Mouse (Mus musculus): ENCODE measurements around the gene Olfml3.

The Olfml3 gene

DNA sequence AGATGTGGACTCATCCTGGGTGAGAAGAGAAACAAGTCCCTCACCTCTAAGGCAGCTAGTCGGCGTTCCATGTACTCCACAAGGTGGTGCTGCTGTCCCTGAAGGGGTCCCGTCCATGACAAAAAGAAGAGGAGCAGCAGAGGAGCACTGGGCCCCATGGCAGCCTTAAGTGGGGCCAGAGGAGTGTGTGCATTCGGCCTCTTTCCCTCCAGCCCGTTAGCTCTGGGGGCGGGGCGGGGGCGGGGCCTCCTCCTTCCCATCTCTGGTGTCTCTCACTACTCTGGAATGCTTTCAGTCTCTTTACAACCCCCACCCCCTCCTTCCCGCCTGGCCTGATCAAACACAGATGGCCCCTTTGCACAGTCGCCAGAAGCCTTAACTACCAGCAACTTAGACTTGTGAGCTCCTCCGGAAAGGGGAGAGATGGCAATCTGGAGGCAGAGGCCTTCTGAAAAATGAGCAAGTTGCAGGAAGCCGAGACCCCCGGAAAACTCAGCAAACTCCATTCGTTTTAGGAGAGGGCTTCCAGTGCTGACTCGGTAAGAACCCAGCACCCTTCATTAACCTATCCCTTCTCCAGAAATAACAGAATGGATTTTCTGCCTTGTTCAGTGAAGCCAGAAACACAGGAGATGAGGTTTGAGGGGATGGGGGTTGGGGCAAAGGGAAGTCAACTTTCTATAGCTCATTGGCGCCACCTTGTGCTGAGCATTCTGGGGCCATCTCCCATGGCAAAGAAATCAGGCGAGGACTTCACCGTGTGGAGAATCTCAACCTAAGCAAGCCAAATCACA lies at the start of gene Olfml3:
TSS of gene Olfml3 (minus strand) at position 224 of the 794 bp plus-strand sequence.
- DNase-seq (ENCODE audit: low spot score in 2 of 2): peak; percentile 91 to 94

DNA sequence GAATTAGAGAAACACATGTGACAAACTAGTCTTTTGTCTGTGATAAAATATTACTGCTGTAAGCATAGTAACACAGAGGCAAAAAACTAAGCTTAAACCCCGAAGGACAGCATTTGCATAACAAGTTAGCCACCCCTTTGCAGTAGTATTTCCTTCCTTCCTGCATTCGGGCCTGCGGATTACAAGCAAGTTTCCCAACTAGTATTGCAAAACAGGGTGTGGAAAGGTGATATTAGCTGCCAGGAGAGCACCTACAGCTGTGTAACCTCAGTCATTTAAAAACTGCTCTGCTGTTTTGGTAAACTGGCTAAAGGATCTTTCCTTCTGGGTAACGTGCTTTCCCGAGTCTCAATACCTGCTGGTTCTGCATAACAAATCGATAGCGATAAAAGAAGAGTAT lies 49.4 kb upstream of the Olfml3 start:
- DNase-seq (ENCODE audit: low spot score in 2 of 2): no peak

DNA sequence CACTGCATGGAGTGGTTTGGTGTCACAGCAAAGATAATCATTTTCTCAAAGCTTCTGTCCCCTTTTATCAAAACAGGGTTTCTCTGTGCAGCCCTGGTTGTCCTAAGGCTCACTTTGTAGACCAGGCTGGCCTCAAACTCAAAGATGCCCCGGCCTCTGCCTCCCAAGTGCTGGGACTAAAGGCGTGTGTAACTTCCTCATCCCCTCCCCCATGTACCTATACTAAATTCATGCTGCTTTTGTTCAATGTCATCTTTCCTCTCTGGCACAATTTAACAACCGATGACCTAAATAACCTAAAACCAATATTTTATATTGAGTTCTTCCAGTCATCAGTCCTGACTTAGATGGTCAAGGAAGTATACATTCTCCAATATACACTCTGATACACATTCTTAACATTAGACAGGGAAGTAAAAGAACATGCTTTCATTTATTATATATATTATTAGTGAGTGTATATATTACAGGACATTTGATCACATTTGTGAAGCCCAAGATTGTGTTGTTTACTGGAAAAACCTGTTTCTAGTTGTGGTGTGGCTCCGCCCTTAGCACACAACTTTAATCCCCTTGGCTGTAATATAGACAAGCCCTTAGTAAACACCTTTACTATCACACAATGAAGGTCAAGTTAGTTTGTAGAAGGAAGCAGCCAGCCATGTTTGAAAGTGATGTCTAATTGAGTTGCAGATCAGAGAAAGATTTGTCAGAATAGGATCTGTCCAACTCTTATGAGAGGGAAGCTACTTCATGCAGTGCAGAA lies 45.2 kb upstream of the Olfml3 start:
- DNase-seq (ENCODE audit: low spot score in 2 of 2): no peak

DNA sequence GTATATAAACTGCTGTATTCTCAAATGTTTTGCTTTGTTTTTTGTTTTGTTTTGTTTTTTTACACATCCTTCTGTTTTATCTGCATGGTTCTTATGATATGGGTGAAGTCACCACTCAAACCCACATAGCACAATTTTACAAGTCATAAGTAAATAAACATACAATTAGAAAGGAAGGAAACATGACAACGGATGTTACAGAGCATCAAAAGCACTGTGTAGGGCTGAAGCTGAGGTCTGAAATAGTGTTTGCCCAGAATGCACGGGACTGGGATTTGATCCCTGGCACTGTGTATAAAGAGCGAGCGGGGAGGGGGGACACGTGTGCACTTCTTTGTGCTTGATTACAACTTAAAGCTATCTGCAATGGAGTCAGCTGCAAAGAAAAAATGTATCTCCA lies 43.0 kb upstream of the Olfml3 start:
- DNase-seq (ENCODE audit: low spot score in 2 of 2): no peak

DNA sequence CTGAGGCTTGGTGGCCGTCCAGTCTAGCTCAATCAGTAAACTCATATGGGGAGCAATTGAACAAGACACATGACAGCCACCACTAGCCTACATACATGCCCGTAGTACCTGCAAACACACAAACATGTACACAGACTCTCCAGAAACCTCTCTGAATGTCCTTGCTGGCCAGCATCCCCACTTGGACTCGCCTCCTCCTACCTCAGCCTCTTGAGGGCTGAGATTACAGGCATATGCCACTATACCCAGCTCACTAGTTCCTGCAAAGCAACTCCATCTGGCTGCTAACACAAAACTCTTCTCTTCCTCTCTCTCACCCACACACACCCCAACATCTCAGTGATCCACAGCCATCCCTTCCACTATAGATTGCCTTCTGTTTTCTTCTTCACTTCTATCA lies 42.5 kb upstream of the Olfml3 start:
- DNase-seq (ENCODE audit: low spot score in 2 of 2): no peak

DNA sequence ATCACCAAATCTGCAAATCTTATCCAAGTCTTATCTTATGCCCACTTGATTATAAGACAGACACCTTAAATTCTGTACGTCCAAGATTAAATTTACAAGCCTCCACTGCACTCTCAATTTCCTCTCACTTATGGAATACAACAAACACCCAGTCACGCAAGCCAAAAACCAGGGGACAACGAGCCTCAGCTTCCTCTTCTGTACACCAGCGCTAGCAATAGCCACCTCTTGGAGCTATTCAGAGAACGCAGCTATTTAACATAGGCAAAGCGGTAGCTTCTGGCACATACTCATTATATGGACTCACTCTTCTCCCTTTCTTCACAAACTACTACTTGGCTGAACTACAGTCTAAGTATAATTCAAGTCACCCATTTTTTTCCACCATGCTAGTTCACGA lies 41.4 kb upstream of the Olfml3 start:
- no peak for DNase-seq (ENCODE audit: low spot score in 2 of 2)

DNA sequence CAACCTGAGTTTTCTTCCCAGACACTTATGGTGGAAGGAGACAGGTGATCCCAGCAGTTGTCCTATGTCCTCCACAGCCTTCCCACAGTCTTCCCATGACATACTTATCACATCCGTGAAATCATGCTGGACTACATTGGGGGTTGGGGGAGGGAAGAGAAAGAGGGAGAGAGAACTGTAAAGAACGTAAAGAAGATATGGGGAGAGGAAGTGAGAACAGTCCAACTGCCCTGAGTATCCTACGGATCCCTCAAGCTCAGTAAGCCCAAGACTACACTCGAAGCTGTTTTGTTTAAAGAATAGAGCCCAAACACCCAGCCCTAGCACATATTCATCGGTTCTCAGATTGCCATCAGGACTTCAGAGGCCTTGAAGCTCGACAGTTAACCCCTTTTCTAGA lies 40.9 kb upstream of the Olfml3 start:
- no peak for DNase-seq (ENCODE audit: low spot score in 2 of 2)

DNA sequence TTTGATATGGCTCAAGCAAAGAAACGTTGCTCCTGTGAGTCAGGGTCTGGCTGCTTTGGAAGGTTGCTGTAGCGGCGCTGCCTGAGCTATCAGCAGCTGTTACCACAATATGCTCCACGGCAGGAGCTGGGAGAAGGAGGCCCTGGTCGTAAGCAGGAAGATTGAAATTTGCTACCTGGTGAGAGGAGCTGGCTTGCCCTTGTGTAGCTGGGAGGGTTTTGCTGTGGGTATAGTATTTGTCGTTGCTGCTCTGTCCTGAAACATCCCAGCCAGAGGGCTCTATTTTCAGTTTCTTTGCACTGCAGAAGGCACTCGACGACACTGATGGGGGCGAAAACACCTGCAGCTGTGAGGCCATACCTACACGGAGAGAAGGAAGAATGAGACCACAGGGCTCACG lies 40.1 kb upstream of the Olfml3 start:
- DNase-seq (ENCODE audit: low spot score in 2 of 2): no peak

DNA sequence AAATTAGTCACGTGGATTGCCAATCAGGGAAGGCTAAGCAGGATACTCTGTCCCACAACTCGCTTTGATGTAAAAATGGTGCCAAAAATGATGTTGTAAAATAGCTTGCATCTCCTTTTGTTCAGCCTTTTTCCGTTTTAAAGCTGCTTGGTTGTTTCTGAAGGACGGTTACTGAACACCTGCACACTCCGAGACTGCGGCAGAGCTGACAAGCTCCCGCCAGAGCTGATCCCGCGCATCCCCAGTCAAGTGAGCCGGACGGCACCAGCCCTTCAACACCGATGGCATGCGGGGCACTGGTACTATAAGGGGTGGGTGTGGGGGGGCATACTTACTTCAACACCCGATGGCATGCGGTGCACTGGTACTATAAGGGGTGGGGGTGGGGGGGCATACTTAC lies 36.2 kb upstream of the Olfml3 start:
- no peak for DNase-seq (ENCODE audit: low spot score in 2 of 2)

DNA sequence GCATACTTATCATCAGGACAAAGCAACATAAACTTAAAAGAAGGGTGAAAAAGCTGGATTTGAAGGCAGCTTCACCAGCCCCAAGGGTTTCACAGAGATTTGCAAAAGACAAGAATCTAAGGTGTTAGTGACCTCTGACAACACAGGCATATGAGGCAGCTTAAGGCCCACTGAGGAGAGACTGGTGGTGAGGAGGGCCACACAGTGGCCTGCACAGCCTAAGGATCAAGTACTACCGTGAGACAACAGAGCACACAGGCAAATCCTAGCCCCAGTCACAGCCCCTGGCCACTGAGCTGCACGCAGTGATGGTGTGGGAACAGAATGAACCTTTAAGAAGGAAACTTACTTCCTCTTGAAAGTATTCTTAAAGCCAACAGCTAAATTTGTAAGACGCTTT lies 35.7 kb upstream of the Olfml3 start:
- no peak for DNase-seq (ENCODE audit: low spot score in 2 of 2)

DNA sequence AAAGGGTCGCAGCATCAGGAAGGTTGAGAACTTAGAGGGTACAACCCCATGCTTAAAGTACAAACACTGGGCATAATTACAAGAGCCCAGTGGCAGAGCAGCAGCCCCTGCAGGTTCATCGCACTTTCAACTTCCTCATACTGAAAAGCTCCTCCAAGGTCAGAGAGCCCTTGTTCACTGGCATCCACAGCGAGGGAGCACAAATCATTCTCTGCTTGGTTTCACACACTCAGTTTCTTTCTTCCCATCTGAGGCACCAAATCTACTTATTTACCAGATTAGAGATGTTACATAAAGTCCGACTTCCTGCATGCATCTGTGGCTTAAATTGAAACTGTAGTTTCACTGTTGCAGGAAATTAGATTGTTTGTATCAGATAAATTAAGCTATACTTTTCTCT lies 35.0 kb upstream of the Olfml3 start:
- DNase-seq (ENCODE audit: low spot score in 2 of 2): no peak

DNA sequence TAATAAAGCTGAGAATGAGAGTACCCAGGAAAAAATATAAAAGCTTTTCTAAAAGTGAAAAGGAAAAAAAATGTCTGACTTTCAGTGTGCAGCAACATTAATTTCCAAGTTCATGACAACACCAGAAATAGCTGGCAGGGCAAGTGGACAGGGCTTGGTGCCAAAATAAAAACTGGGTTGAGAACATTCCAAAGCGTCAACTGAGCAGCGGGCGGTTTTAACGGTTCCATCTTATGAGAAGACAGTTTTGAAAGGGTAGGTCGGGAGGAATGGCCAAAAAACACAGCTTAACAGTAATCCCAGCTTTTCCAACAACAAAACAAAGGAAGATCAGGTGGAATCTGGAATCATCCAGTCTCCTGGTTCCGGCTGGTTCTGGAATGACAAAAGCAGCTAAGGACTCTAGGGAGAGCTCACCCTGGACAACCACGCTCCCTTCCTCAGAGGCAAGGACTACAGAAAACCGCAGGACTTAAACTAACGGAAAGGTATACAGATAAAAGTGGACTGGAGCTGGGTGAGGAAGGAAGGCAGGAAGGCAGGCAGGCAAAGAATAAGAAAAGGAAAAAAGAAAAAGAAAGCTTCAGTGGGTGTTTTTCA lies 33.8 kb upstream of the Olfml3 start:
- peak in 1 of 2 experiments; percentile 33 for DNase-seq (ENCODE audit: low spot score in 2 of 2)

DNA sequence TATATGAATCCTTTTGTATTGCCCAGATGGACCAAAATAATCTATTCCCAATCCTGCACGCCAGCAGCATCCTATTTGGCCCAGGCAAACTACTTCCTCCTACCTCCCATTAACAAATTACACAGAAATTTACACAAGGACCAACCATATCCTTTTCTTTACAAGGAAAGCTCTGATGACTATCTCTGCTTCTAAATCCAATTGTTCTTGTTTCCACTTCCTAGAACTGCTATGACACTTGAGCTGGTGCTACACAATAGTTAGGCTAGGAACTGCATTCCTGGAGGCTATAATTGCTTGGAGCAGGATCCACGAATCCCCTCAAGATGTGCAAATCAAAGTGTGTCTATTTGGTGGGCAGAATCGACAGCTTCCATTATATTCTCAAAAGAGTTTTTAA lies 29.0 kb upstream of the Olfml3 start:
- DNase-seq (ENCODE audit: low spot score in 2 of 2): no peak

DNA sequence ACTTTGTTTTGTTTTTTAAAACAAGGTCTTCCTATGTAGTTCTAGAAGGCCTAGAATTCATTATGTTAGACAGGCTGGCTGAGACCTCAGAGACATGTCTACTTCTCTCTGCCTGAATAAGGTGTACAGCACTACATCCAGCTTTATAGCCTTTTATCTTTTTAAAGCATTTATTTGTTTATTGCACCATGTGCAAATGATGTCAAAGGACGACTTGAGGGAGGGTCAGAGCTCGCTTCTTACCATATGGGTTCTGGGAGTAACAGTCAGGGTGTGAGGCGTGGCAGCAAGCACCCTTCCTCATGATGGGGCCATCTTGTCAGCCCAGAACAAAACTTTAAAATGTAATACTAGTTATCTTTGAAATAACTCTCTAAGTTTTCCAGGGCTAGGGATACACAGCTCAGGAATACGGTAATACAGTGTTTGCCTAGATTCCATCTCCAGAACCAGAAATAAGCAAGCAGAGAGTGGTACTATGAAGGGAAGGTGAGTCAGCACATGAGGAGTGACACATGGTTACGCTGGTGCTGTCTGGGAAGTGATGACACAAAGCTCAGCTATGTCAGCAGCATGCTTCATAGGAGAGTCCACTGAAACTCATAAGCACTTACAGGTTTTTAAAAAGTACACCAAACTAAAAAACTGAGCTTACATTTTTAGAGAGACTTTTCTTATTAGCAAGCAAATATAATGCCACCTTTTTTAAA lies 21.6 kb upstream of the Olfml3 start:
- no peak for DNase-seq (ENCODE audit: low spot score in 2 of 2)

DNA sequence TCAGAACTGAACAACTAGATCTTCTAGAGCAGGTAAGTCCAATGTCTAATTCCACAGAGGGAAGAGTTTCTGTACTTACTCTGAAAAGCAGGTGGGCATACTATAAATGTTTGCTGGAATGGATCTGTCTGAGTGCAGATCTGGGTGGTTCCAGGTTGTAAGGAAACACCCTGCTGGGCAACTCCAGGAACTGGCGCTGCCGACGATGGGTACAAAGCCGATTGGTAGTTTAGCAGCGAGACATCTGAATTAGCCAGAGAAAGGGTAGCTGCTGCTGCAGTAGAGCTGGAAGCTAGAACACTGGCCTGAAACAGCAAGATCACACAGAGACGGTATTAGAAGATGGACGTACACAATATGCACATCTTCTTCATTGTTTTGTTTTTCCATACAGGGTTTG lies 20.7 kb upstream of the Olfml3 start:
- DNase-seq (ENCODE audit: low spot score in 2 of 2): no peak

DNA sequence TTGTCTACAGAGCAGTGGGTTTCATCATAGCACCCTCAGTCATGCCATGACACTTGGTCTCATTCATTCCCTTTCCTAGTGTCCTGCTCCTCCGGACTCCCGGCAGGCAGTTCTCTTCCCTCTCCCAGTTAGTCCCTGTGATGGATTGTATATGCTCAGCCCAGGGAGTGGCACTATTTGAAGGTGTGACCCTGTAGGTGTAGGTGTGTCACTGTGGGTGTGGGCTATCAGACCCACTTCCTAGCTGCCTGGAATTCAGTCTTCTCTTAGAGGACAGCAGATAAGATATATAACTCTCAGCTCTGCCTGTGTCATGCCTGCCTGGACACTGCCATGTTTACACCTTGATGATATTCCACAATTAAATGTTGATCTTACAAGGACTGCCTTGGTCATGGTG lies 19.1 kb upstream of the Olfml3 start:
- DNase-seq (ENCODE audit: low spot score in 2 of 2): no peak

DNA sequence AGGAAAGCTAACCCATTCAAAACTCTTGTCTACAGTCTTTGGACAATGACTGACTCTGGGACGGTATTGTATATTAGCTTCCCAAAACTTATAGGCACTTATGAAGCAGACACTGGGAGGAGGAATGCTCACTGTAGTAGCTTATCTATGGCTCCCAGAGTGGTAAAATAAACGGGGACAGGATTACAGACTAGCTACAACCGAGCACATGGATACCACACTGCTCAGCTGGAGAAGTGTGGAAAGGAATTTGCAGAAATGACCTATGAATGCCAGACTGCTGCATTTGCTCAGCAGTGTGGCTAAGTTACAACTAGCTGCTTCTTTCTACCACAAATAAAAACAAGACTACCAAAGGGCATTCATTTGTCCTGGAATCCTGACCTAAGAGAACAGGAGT lies 17.6 kb upstream of the Olfml3 start:
- no peak for DNase-seq (ENCODE audit: low spot score in 2 of 2)

DNA sequence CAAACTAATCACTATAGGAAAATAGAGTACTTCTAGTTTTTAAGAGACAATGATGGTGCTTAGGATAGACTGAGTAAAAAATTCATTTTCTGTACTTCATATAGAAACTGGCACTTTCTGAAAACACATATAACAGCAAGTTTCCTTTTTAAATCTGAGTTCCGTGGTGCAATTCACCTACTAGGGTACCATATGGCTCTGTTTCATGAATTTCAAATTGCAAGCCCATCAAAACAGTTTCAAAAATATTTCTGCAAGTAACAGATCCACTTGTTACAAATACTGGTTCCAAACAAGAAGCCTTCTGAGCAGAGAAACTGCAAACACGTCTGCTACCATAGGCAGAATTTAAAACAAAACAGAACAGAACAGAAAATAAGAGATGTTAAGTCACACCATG lies 13.8 kb upstream of the Olfml3 start:
- DNase-seq (ENCODE audit: low spot score in 2 of 2): no peak

DNA sequence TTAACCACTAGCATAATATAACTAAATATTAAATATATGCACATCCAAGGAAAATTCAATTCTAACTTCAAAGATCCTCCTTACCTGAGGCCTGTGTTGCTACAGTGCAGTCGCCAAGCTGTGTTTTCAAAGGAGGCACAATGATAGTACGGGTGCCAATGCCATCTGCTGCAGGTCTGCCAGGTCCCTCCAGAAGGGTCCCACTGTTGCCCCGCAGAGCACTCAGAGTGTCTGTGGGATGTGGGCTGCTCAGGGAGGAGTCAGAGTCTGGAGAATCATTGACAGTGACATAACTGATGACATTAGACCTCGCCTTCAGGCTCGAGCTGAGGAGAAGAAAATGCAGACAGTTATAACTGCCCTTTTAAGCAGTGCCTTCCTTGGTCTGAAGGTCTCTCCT lies 8.9 kb upstream of the Olfml3 start:
- no peak for DNase-seq (ENCODE audit: low spot score in 2 of 2)

DNA sequence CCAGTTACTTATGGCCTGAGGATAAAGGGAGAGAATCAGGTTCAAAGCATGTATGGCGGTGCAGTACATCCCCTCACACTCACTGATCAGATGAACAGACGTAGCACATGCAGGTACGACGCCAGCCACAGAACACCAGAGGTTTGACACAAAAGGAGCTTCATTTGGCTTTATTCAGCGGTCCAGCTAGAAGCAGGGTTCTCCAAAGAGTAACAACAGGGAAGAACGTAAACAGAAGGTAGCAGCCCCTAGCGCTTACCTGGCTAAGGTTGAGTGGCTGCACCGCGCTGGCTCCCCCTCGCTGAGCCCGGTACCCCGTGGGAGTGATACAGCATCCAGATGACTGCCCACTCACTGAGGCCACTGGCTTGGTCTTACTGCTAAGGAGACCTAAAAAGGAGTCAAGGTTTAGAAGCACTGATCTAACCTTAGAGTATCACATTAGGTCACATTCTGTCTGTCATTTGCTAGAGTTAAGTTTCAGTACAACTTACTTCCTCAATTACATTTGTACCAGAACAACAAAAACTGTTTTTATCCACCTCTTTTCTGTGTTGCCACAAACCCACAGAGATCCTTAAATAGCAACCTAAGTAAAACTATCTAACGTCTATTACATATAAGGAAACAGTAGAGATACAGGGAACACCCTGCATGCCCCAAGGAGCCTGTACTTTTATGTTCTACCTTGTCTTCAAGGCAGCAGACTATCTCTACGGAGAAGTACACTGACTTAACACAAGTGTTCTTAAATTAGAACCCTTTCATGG lies 7.4 kb upstream of the Olfml3 start:
- no peak for DNase-seq (ENCODE audit: low spot score in 2 of 2)

DNA sequence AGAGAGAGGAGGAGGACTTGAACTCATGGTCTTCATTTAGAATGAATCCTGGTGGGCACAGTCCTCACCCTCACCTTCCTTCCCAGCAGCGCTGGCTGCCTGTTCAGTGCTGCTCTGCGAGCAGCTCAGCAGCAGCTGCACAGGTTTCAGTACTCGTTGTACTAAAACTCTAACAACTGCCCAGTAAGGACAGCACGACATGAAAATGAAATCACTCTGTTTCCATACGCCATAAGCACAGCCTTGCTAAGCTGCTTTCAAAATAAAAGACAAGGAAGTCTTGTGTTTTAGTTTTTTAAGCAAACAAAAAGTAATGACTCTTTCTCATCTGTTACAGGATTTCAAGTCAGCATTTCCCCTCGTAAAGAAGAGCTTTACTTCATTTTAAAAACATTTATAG lies 5.4 kb upstream of the Olfml3 start:
- DNase-seq (ENCODE audit: low spot score in 2 of 2): no peak

DNA sequence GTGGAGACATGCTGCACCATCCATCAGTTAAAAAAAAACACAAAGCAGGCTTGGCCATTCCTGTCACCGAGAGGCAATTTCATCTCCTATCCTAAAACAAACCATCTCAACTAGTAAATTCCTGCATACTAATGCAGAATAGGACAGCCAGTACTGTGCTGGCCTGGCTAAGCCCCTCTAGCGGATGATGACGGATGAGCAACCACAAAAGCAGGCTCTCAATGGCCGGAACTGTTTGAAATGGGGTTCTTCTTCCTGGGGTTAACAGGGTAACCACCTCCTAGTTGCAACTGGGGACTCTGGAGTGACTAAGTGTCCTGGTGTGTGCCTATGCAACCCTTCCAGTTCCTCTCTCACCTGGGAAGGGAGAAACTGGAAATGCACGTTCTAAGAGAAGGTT lies 2.5 kb upstream of the Olfml3 start:
- DNase-seq (ENCODE audit: low spot score in 2 of 2): no peak

Data from right cerebral cortex, postnatal 10 days (tissue).